Mouse (Mus musculus): ENCODE results near the gene 2900026A02Rik.

The 2900026A02Rik gene

GRCm38 (mm10) chr5:113221147-113221865 is at the start of gene 2900026A02Rik:
Gene 2900026A02Rik, minus strand, starts transcription at chr5:113221236.
- DNase-seq = peak; percentile 21

- no peak for DNase-seq
Observed at GRCm38 (mm10) chr5:113270043-113270442, 49.0 kb upstream of the 2900026A02Rik start.

GRCm38 (mm10) chr5:113268246-113268645 is 47.2 kb upstream of the 2900026A02Rik start:
- no peak for DNase-seq

- DNase-seq = no peak
Observed at GRCm38 (mm10) chr5:113265637-113266036, 44.6 kb upstream of the 2900026A02Rik start.

GRCm38 (mm10) chr5:113250806-113251205 is 29.8 kb upstream of the 2900026A02Rik start:
- no peak for DNase-seq

GRCm38 (mm10) chr5:113249263-113249930 is 28.4 kb upstream of the 2900026A02Rik start:
- no peak for DNase-seq

GRCm38 (mm10) chr5:113230196-113230595 is 9.2 kb upstream of the 2900026A02Rik start:
- DNase-seq = no peak

GRCm38 (mm10) chr5:113226632-113227102 is 5.6 kb upstream of the 2900026A02Rik start, which contains the start of gene Tmem211:
Gene Tmem211, plus strand, starts transcription at chr5:113226909.
- peak; percentile 66 for DNase-seq

DNA sequence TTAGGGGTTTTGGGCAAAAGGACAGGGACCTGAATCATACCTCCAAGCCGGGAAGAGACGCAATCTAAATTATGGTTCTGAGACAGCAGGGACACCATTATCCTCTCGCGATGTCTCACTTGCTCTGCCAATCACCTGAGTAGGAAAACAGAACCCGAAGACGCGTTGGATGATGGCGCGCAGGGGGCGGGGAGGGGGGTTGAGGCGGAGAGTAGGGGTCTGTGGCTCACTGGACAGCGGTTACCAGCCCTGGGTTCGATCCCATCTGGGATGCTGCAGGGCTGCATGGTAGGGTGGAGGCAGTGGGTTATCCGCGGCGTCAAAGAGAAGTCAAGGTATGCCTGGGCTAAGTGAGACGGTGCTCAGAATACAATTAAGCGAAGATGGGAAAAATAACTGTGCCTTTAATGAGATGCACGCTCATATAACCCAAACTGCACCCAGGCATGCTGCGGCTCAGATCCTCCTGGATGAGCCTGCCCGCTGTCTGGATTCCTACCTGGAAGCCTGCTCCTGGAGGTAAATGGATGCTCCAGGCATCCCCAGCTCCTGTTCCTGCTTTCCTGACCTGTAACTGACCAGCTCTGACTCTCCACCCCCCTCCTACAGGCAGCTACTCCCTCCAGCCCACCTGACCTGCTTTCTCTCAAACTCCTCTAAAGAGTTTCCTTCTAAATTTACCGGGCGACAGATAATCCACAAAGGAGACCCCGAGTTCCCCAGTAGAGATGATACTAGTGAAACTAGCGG is 4.8 kb upstream of the 2900026A02Rik start:
- DNase-seq = no peak

DNA sequence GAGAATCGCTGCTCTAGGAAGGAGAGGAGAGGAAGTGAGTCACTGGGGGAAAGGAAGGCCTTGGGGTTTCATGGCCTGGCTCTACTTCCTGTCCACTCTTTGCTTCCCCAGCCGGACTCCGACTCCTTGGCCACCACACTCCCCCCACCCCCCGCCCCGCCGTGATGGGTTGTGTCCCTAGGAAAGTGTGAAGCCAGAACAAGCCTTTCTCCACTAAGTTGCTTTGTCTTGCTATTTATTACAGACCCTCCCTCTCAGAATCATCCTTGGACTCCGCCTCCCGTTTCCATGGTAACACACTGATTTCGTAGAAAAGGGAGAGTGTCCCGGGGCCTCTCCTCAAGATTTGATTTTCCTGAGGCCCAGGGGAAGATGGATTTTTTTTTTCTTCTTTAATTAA is 4.2 kb upstream of the 2900026A02Rik start:
- no peak for DNase-seq

DNA sequence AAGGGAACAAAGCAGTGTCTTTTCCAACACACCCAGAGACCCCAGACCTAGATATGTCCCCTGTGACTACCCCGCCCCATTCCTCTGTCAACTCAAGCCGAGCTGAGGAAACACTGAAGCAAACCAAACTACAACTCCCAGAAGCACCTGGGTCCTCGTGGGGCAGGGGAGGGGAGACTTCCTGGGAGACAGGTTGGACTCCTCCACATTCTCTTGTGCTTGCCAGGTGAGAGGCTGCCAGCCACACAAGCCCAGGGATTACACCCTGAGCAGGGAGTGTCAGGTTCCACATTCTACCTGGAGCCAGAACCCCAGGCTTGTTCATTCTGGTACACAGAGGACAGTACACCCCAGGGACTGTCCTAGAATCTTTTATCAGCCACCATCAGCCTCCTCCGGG is 2.9 kb upstream of the 2900026A02Rik start:
- DNase-seq = no peak

- no peak for DNase-seq
Observed at GRCm38 (mm10) chr5:113220383-113221146, 471 bp downstream of the 2900026A02Rik start.

GRCm38 (mm10) chr5:113219876-113220275 is 1.2 kb downstream of the 2900026A02Rik start:
- no peak for DNase-seq

DNA sequence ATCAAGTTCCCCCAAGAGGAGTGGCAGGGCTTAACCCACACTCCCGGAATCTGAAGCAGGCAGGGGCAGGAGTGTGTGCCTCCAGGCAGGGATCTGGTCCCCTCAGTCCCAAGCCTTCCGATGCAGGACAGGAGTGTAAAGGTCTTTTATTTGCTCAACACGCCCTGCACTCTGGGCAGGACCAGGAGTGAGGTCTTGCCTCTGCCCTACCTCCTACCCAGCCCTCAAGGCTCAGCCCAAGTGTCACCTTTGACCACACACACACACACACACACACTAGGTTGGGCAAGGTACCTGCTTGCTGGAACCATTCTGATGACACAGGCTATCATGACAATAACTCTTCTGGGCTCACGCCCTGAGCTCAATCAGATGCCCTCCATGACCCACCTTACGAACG is 1.6 kb downstream of the 2900026A02Rik start:
- no peak for DNase-seq

DNA sequence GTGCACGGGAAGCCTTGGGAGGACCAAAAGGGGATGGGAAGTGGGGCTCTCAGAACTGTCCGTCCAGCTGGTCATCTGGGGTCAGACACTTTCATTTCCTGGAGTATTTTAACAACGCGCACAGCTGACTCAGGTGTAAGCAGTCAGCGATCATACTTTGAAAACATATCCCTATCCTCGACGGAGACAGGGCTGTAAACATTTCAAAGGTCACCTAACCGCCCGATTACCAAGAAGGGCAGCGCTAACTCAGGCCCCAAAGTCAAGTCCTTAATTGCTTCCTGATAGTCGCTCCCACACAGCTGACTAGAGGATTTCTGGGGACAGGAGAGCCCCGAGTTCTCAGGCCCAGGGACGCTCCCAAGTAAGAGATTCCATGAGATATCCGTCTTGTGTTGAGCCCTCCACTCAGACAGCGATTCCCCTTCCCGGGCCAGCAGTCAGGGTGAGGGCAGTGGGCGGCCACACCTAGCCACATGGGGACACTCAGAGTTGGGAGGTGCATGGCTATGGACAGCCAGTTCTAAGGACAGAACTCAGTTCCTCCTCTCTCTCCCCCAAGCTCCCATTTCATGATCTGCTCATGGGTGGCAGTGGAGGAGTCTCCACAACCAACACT is 2.3 kb downstream of the 2900026A02Rik start:
- no peak for DNase-seq

DNA sequence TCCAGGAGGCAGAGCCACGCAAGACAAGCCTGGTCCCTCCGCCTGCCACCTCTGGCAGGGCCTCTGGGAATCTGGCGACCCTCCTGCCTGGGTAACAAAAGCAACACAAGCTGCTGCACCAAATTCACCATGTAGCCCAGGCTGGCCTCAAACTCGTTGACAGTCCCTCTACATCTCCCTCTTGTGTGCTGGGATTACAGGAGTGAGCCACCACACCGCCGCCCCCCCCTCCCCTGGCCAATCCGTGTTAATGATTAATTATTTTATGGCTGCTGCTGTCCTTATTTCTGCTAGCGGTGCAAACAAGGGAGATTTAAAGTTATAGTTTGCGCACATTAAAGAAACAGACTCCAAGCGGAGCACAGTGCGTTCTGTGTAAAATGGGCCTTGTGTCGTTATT is 4.0 kb downstream of the 2900026A02Rik start:
- no peak for DNase-seq

DNA sequence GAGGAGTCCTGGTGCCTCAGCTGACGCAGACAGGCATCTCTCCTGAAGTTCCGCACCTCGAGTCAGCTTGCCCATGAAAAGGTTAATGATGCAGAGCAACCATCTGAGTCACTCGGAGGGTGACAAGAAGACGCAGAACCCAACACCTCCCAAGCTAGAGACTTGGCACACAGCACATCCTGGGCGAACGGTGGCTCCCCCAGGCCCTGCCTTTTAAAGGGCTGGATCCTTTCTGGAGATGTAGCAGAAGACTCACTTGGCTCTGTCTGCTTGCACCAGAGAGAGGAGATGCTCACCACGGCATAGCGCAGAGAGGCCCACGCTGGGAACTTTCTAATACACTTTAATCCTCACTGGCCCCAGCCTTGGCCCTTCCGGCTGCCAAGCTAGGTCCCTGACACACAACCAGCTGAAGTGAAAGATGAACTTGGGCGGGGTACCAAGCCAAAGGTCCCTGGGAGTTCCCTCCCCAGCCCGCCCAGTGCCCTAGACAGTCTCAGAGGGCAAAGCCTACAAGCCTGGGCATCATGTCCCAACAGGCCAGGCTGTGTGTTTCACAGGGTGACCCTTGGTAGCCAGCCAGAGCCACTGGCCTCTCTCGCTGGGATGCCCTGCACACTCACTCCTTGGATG is 4.6 kb downstream of the 2900026A02Rik start:
- no peak for DNase-seq

DNA sequence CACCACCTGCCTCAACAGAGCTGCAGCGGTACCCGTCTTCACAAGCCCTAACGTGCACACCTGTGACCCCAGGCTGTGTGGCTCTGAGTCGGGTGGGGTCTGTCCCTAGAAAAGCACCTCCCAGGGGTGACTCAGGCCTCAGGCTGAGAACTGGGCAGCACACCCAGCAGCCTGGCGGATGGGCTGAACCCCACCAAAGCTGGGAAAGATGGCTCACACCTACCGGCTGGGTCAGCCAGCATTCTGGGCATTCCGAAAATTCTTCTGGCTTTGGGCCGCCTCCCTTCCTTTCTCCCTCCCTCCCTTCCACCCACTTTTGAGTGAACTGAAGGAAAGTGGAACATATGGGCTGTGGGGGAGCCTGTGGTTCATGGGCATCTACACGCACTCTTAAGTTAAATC is 5.4 kb downstream of the 2900026A02Rik start:
- no peak for DNase-seq

DNA sequence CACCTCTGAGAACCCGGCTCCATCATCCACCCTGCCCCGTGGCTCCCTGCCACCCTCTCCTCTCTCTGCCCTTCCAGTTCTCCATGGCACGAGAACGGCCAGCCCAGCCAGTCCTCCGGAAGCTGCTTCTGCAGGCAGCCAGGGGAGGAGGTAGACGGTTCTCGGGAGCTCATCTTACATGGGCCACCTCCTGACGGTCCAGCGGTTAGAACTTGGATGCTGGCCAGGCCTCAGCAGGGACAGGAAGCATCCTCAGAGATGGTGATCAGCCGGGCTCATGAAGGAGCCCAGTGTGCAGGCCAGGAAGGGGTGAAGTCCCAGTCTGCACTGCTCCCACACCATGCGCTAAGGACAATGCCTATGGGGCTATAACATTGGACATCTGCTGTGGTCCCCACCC is 6.6 kb downstream of the 2900026A02Rik start:
- DNase-seq = no peak

DNA sequence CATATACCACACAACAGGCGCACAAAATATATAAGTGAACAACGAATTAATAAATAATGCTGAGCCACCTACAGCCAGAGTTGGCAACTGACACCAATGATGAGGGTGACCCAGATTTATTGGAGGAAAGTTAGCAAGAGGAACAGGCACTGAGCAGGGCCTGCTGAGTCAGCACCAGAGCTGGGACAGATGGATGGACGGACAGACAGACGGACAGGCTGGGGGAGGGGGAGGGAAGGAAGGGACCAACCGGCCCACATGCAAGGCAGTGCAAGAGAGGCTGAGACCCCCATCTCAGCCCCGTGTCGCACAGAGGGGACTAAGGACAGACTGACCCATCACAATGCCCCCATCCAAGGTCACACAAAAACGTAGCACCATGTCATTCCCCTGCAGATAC is 7.0 kb downstream of the 2900026A02Rik start:
- DNase-seq = no peak

GRCm38 (mm10) chr5:113212156-113212835 is 8.7 kb downstream of the 2900026A02Rik start:
- no peak for DNase-seq
